Mouse (Mus musculus): ENCODE data around the gene Klrb1b. TPM values are rescaled to one million over a fixed set of nuclear protein-coding genes. Genes with fewer than 3 reads are reported as not detected.
"Not testable (repeated sequence)": the region's sequence is repeated elsewhere in the genome, so short reads cannot be mapped to it uniquely, and the experiment has no call there.

The Klrb1b gene
- total RNA-seq, 2 experiments from 2014 or later, result not detected

DNA sequence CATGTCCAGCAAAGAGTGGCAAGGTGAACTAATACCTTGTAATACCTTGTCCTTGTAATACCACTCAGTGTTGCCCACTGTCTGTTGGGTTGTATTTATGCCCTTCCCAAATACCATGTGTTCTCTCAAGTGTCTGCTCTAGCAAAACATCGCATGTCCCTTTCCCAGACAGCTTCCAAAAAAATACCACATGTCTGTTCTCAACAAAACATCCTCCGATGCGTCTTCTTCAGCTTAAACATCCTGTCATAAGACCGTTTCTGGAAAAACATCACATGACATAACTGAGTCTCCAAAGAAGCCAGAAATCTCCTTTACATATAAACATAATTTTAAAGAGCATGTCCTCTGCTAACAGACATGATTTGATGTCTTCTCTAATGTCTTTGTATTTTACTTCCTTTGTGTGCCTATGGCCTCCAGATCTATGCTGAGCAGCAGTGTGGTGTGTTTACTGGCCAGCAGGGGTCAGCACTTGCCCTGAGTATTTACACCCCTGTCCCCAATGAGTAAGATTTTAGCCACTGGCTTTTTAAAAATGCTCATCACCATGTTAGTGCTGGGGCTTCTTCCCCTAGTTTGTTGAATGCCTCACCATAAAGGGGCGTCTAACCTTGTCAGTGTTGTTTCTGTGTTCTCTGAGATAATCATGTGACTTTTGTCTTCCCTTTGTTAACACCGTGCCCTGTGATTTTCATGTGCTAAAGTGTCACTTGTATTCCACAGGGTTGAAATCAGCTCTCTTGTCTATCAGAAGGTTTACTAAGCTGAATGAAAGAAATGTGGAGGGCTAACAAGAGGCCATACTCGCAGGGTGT lies 21.1 kb downstream of the Klrb1b start:
- intact Hi-C loops (cut with DNase I); DNase-seq (ENCODE audit: low spot score in 2 of 2): not testable (repeated sequence)

DNA sequence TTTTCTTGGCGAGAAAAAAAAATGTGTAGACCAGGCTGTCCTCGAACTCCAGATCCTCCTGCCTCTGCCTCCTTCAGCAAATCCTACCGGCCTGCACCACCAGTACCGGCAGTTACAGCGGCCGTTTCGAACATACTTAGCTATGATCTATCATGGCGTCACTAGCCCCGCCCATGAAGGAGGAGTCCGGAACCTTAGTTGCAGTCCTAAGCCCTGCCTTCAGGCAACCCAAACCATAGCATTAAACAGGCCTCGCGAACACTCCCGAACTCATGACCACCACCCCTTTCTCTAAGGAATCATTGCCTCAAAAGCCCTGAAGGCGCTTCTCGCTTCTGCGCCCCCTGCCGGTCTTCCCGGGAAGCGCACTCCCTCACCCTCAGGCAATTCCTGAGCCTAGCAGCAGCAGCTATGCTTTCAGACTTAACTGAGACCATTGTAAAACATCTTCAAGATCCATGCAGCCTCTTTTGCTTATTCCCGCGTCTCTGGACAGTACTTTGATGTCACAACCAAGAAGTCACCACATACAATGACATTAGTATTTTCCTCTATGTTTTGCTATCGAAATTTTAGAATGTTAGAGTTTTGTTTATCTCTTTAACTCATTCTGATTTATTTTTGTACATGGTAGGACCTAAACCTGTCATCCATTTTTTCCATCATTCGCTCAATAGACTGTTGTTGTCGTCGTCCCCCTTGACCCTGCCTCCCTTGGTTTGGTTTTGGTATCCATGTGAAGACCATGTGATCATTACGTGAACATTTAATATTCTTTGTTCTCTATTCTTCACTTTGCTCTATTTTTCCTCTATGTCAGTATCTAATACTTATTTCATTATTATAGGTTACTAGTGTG lies 22.9 kb downstream of the Klrb1b start:
- DNase-seq (ENCODE audit: low spot score in 2 of 2), result peak; percentile 93 to 95
- intact Hi-C loops (cut with DNase I), result loop anchor here (1.0 to 2.0 kb wide), 2 partner anchors 39 to 40 kb away; no protein-coding TSS in a partner anchor

DNA sequence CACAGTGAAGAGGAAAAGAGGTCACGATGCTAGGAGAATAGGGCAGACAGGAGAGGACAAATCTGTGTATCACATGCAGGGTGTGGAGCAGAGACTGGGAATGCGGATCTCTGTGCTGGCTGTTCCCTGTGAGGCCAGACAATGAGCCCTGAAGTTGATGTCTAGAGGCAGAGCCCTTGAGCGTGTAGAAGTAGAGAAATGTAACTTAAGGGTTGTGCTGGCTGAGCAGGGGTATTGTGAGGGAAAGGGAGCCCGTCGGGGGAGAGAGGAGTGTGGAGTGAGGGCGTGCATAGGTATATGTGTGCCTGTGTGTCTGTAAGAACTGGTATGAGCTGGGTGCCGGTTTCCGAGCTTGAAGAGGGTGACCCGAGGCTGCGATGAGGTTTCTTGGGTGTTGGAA lies 23.6 kb downstream of the Klrb1b start:
- intact Hi-C loops (cut with DNase I), result loop anchor here (2.0 kb wide), 1 partner anchor 40 kb away; no protein-coding TSS in a partner anchor

DNA sequence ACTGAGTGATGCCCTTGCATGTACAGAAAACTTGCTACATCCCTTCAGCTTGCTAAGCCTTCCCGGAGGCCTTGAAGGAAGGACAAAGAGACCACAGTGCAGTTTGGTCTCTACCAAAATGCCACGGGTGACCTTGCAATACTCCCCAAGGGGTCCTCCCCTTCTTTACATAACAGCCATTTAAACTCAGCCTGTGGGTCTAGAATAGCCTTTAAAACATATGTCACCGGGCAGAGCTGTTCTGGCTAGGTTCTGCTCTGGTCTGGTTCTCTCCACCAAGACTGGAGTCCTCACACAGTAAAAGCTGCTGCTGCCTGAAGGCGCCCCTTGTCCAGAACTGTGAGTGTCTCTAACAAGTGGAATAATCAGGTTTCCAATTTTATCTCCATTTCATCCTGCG lies 25.4 kb downstream of the Klrb1b start:
- DNase-seq (ENCODE audit: low spot score in 2 of 2); intact Hi-C loops (cut with DNase I): not testable (repeated sequence)

More for the DNA sequence above, 23.6 kb downstream of the Klrb1b start:
- DNase-seq (ENCODE audit: low spot score in 2 of 2), result peak; percentile 46 to 51

DNA sequence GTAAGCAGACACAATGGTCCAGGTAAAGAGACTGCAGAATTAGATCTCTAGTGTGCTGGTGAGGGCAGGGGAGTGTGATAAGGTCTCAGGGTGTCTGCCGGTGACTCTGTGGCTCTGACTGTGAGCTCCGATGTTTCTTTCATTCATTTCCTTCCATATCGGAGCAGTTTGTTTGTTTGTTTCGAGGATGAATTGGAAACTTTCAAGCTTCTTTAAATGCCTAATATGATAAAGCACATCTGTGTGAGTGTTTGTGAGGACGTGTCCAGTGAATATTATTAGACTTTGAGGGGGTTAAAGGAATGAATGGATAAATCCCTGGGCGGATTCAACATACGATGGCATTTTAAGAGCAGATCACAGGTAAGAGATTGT lies 26.2 kb downstream of the Klrb1b start:
- intact Hi-C loops (cut with DNase I), result no loop called here
- DNase-seq (ENCODE audit: low spot score in 2 of 2), result no peak

DNA sequence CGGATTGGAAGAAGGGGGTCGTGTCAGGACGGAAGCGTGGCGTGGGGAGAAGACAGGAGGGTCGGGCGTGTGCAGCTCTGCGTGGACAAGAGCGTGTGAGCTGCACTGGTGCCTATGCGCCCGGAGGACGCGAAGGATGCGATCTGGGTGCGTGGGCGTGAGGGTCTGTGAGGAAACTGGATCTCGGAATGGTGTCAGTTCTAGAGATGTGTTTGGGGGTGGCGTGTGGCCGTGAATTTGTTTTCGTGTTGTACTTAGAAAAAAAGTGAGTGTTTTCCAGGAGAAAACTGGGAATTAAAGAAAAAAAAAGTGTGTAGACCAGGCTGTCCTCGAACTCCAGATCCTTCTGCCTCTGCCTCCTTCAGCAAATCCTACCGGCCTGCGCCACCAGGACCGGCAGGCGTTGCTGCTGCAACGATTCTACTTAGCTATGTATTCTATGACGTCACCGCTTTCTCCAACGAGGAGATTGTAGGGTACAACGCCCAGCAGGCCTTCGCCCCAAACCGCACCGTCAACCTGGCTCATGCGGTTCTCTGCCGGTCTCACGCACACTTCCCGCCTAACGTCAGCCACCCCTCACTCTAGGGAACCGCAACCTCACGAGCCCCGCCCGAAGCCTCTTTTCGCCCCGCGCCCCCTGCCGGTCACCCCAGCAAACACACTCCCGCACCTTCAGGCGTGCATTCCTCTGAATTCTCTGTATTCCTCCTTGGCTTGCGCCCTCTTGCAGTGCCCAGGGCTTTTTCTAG lies 26.8 kb downstream of the Klrb1b start:
- intact Hi-C loops (cut with DNase I), result not testable (repeated sequence)
- DNase-seq (ENCODE audit: low spot score in 2 of 2), result peak; percentile 88 to 90

DNA sequence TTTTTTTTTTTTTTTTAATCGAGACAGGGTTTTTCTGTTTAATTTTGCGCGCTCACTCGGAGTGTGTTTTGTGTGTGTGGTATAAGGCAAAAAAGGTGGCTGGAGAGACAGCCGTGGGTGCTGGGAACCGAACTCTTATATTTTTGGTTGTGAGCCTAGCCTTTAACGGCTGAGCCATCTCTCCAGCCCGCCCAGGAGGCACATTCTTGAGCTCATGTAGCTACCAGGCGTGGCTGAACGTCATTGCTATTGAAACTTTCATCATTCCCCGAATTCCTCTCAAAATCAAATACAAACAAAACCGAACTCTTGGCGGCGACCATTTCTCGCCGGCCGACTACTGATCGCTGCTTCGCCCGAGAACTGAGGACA lies 27.4 kb downstream of the Klrb1b start:
- peak; percentile 80 to 83 for DNase-seq (ENCODE audit: low spot score in 2 of 2)
- intact Hi-C loops (cut with DNase I), result not testable (repeated sequence)

DNA sequence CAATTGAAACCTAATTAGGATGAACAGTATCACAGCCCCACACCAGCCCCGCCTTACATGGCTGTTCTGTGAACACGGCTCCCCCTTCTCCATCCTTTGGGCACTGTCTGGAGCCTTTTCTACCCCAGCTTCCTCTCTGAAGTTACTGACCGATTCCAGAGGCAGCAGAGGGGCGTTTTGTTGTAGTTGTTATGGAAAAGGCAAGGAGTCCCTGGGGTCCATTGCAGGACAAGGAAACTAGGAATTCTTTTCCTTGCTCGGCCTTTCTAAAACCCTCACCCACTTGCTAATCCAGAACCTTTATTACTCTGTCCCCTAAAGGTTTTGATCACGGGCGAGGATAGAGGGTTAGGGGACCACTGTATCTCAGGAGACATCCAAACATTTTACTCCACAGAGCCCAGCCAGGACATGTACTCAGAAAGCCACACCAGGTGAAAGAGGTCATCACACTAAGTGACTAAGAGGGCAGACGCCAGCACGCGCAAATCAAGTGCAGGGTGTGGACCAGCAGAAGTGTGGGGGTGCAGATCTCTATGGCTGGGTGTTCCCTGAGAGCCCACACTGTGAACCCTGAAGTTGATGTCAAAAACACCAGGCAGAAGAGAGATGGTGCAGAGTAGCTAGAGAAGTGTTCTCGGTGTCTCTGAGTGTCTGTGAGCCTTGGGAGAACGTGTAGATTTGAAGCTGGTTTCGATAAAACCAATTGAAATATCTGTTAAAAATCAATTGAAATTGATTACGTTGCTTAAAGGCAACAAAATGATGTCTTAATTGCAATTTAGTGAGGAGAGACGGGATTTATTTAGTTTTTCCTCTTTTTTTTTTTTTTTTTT lies 28.0 kb downstream of the Klrb1b start:
- DNase-seq (ENCODE audit: low spot score in 2 of 2), result no peak
- intact Hi-C loops (cut with DNase I), result no loop called here

DNA sequence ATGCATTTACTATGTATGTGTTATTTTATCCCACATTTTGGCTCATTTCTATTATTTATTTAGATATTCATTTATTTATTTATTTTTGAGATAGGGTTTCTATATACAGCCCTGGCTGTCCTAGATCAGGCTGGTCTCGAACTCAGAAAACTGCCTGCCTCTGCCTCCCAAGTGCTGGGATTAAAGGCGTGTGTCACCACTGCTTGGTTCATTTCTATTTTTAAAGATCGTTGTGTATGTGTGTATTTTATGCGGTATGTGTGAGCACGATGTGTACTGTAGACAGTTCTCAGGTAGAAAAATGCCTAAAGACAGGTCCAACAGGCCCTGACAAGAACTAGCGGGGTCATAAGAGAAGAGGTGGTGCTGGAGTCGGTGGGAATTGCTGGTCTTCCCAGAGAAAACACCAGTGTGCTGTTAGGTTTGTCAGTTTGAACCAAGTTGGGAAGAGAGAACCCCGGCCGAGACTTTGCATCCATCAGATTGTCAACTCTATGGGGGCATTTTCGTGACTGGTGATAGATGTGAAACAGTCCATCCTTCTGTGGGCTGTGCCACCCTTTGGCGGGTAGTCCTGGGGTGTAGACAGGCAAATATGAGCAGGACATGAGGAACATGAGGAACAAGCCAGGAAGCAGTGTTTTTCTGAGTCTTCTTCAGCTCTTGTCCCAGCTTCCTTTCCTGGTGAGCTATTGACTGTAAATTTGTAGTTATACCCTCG lies 28.8 kb downstream of the Klrb1b start:
- no peak for DNase-seq (ENCODE audit: low spot score in 2 of 2)
- intact Hi-C loops (cut with DNase I), result no loop called here

DNA sequence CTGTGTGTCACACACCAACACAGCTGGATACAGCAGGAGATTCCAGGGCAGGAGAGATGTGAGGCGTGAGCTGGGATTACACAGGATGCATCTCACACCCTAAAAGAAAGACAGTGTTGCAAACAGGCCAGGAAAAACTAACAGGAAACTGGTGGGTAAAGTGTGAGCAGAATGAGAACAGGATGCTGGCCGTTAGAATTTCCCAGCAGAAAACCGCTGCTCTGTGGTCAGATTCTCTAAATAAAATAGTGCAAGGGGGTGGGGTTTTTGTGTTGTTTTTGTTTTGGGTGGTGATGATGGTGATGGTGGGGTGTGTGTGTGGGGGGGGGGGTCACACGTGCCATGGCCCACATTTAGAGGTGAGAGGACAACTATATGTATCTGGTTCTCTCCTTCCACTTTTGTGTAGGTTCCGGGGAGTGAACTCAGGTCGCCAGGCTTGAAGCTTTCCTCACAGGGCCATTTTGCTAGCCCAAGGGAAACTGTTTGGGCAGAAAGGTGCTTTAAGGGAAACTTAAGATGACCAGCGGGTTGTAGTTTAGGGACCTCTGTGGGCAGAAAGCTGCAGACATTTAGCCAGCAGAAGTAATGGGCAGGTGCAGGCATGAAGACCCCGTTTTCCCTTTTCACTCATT lies 29.7 kb downstream of the Klrb1b start:
- no peak for DNase-seq (ENCODE audit: low spot score in 2 of 2)
- intact Hi-C loops (cut with DNase I), result no loop called here

DNA sequence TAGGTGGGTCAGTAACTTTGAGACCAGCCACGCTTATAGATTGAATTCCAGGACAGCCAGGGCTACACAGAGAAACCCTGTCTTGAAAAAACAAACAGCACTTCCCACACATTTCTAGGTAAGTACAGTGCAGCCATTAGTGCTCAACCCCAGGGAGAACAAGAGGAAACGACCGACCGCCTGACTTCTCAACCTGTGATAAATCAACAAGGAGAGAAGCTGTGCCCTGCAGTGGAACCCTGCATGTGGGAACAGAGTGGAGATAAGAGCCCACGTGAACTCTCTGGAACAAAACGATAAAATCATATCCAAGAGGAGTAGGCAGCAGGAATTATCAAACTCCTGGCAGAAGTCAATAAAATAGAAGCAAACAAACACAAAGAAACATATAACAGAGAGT lies 32.4 kb downstream of the Klrb1b start:
- intact Hi-C loops (cut with DNase I), result no loop called here
- DNase-seq (ENCODE audit: low spot score in 2 of 2), result no peak

DNA sequence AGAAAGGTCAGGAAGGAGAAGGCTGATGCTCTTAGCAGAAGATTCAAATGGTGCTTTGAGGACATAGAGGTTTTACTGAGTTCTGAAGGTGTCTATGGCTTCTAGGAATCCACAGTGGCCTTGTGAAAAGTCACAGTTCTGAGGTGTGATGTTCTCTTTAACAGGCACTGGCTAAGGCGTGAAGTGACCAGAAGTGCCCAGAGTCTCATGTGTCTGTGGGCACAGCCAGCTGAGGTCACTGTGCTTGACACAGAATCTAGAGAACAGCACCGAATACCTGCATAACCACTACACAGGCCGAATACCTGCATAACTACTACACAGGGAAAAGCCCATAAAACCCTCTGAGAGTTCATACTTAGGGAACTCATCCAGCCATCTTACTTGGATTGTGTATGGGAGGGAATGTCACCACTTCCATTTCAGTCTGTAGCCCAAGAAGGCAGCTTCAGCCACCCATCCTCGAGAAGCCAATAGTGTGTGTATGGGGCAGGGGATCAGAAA lies 35.6 kb downstream of the Klrb1b start:
- intact Hi-C loops (cut with DNase I), result not testable (repeated sequence)

DNA sequence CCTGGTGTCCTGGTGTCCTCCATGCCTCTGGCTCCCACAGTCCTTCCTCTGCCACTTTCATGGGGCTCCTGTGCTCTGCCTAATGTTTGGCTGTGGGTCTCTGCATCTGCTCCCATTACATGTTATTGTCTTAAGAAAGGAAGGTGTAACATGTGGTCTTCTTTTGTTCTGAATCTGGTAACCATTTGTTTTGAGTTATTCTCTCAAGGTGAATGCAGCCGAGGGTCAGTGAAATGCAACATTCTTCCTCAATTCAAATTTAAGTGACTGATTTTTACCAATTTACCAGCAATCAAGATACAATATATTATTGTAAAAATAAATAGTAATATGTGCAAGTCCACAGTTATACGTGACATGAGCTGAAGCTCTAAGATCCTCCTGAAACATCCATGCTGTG lies 37.0 kb downstream of the Klrb1b start, which contains the start of gene Klrb1c:
TSS of gene Klrb1c (minus strand) at position 101 of the 400 bp plus-strand sequence.
- intact Hi-C loops (cut with DNase I), result no loop called here
- DNase-seq (ENCODE audit: low spot score in 2 of 2), result no peak

More for the DNA sequence above, 35.6 kb downstream of the Klrb1b start:
- DNase-seq (ENCODE audit: low spot score in 2 of 2), result not testable (repeated sequence)

DNA sequence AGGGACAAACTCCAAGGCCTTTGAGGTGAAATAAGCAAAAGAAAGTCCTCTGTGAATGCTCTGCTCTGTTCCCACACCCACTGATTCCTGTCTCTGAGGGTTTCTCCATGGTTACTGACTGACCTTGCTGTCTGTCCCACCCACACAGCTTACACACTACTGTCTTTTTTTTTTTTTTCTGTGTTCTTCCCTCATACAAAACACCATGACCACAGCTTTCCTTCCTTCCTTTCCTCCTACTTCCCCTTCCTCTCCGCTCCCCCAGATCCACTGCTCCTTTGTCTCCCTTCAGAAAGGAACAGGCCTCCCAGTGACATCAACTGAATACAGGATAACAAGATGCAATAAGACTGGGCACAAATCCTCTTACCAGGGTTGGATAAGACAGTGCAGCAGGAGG lies 37.6 kb downstream of the Klrb1b start:
- intact Hi-C loops (cut with DNase I), result no loop called here
- DNase-seq (ENCODE audit: low spot score in 2 of 2), result no peak

DNA sequence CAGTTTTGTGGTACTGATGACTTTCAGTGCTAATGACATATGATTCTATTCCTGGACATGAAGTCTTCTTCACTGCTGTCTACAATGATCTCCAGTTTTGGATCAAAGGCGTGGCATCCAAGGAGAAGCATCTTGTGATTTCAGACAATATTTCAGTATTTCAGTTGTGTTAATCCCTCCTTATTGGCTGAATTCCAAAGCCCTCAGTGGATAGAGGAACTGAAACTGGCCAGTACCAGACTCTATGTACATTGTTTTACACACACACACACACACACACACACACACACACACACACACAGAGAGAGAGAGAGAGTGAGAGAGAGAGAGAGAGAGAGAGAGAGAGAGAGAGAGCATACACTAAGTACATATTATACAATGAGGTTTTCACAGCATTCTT lies 39.7 kb downstream of the Klrb1b start:
- intact Hi-C loops (cut with DNase I); DNase-seq (ENCODE audit: low spot score in 2 of 2): not testable (repeated sequence)

DNA sequence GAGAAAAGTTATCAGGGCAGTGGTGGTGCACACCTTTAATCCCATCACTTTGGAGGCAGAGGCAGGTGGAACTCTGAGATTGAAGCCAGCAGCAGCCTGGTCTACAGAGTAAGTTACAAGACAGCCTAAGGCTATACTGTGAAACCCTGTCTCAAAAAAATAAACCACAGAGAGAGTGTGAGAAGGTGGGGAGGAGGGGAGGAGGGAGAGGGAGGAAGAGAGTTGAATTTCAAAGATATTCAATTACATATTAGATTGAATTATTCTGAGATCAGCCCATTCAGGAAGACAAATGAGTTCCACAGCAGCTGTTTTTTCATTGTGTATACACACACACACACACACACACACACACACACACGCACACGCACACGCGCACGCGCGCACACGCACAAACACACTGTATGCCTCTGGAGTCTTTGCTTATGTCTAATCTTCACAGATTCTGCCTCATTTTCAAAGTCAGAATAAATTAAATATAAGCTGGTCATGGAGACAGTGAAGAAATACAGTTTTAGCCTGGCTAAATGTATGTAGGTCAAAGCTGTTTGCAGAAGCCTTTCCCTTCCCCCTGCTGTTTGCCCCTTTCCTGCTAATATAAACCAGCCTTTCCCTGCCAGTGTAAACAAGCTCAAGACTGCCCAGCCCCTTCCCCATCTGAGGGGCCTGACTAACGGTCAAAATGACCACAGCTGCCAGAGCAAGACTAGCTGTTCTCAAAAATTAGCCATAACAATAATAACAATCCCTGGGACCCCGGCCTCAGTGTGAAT lies 56.5 kb downstream of the Klrb1b start:
- intact Hi-C loops (cut with DNase I), result loop anchor here (10.0 kb wide), 1 partner anchor 765 kb away; the partner anchor contains the start of gene Gabarapl1
- no peak for DNase-seq (ENCODE audit: low spot score in 2 of 2)

DNA sequence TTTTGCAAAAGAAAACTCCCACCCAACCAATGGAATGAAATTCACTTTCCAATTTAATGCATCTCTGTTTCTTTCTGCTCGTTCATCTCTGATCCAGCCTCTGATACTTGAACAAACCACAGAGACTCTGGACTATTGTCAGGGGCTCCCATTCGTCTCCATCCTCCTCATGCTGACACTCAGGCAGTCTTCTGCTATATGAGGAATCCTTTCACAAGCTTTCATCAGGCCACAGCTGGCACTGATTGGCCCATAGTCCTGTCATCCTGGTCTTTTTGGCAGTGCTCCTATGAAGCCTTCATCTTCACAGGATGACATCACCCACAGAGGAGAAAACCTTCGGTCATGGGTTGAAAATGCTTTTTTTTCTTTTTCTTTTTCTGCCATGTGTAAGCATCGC lies 58.1 kb downstream of the Klrb1b start:
- DNase-seq (ENCODE audit: low spot score in 2 of 2), result no peak
- intact Hi-C loops (cut with DNase I), result loop anchor here (10.0 kb wide), 1 partner anchor 767 kb away; the partner anchor contains the start of gene Gabarapl1

Data from left cerebral cortex, postnatal 36 days (tissue).